Mouse (Mus musculus): ENCODE results near the gene Rpl7l1. TPM values are rescaled to one million over a fixed set of nuclear protein-coding genes. Genes with fewer than 3 reads are reported as not detected.

Rpl7l1 gene
- total and polyA plus RNA-seq, 2 experiments: 21.6 to 41.2 TPM

GRCm38 (mm10) chr17:46775070-46775469, 7.4 kb downstream of the Rpl7l1 start:
- H3K27ac ChIP-seq (replicated peaks; ENCODE audit: insufficient read depth, low read depth, low read length): no peak overlapping the region
- no peak overlapping the region for H3K4me3 ChIP-seq (ENCODE audit: insufficient read depth, low read depth, low read length)
- peaks cover 6% of the 10 kb centered on the region for H3K4me1 ChIP-seq (ENCODE audit: control insufficient read depth, insufficient read depth, low read length)
- no peak for TF ChIP-seq CTCF (IDR thresholded peaks at IDR 0.05; ENCODE audit: low read depth, low read length)
- TF ChIP-seq POLR2A (IDR thresholded peaks at IDR 0.05; ENCODE audit: extremely low read depth, insufficient read depth, low read length): no peak
- no peaks in the 10 kb centered on the region for H3K27me3 ChIP-seq (ENCODE audit: control insufficient read depth, insufficient read depth, low read length)
- peaks cover 42% of the 10 kb centered on the region for H3K36me3 ChIP-seq (ENCODE audit: control insufficient read depth, insufficient read depth, low read length)
- H3K9ac ChIP-seq (ENCODE audit: low read depth, low read length): no peak overlapping the region
- WGBS: 97% methylated on average over 9 of the region's 9 CpGs
- no peak for DNase-seq (ENCODE audit: extremely low read depth, low read depth, low spot score)
- peaks cover 8% of the 10 kb centered on the region; the same call in 1 of the 2 replicates for H3K79me2 ChIP-seq (ENCODE audit: control insufficient read depth, insufficient read depth, low read length)

DNA sequence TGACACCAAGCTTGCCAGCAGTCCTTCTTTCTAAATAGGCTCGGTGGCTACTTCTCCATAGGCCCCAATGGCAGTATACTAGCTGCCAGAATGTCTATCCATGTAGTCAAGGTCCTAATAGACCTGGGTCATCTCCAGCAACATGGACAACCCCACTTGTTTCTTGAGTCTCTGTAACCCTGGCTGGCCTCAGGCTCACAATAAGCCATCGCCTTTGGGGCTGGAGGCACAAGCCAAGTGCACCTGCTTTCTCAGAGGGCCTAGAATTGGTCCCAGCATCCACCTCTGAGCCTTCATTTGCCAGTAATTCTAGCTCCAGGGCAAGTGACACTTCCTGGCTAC, 8.4 kb downstream of the Rpl7l1 start:
- peaks cover 34% of the 10 kb centered on the region for H3K36me3 ChIP-seq (ENCODE audit: control insufficient read depth, insufficient read depth, low read length)
- peak overlapping the region; percentile 94 for H3K27ac ChIP-seq (replicated peaks; ENCODE audit: insufficient read depth, low read depth, low read length)
- peak; percentile 40 for DNase-seq (ENCODE audit: extremely low read depth, low read depth, low spot score)
- H3K4me3 ChIP-seq (ENCODE audit: insufficient read depth, low read depth, low read length): no peak overlapping the region
- H3K79me2 ChIP-seq (ENCODE audit: control insufficient read depth, insufficient read depth, low read length): peaks cover 3% of the 10 kb centered on the region; the same call in 1 of the 2 replicates
- 26% methylated on average over 2 of the region's 2 CpGs for whole genome bisulfite sequencing
- peak overlapping the region; percentile 53 for H3K9ac ChIP-seq (ENCODE audit: low read depth, low read length)
- TF ChIP-seq CTCF (IDR thresholded peaks at IDR 0.05; ENCODE audit: low read depth, low read length) (no peak), POLR2A (IDR thresholded peaks at IDR 0.05; ENCODE audit: extremely low read depth, insufficient read depth, low read length) (no peak)
- peaks cover 6% of the 10 kb centered on the region for H3K4me1 ChIP-seq (ENCODE audit: control insufficient read depth, insufficient read depth, low read length)
- H3K27me3 ChIP-seq (ENCODE audit: control insufficient read depth, insufficient read depth, low read length): no peaks in the 10 kb centered on the region

- Histone ChIP-seq H3K4me3 (ENCODE audit: insufficient read depth, low read depth, low read length) (peak overlapping the region; percentile 88), H3K36me3 (ENCODE audit: control insufficient read depth, insufficient read depth, low read length) (peaks cover 28% of the 10 kb centered on the region), H3K9ac (ENCODE audit: low read depth, low read length) (peak overlapping the region; percentile 91), H3K27me3 (ENCODE audit: control insufficient read depth, insufficient read depth, low read length) (no peaks in the 10 kb centered on the region), H3K4me1 (ENCODE audit: control insufficient read depth, insufficient read depth, low read length) (peaks cover 6% of the 10 kb centered on the region), H3K27ac (replicated peaks; ENCODE audit: insufficient read depth, low read depth, low read length) (peak overlapping the region; percentile 94), H3K79me2 (ENCODE audit: control insufficient read depth, insufficient read depth, low read length) (peaks cover 3% of the 10 kb centered on the region; the same call in 1 of the 2 replicates)
- no peak for TF ChIP-seq POLR2A (IDR thresholded peaks at IDR 0.05; ENCODE audit: extremely low read depth, insufficient read depth, low read length)
- peak; percentile 23 for TF ChIP-seq CTCF (IDR thresholded peaks at IDR 0.05; ENCODE audit: low read depth, low read length)
- DNase-seq (ENCODE audit: extremely low read depth, low read depth, low spot score): peak; percentile 76
- 6% methylated on average over 20 of the region's 20 CpGs for WGBS
These were observed 9.0 kb downstream of the Rpl7l1 start for GRCm38 (mm10) chr17:46773278-46774130.

DNA sequence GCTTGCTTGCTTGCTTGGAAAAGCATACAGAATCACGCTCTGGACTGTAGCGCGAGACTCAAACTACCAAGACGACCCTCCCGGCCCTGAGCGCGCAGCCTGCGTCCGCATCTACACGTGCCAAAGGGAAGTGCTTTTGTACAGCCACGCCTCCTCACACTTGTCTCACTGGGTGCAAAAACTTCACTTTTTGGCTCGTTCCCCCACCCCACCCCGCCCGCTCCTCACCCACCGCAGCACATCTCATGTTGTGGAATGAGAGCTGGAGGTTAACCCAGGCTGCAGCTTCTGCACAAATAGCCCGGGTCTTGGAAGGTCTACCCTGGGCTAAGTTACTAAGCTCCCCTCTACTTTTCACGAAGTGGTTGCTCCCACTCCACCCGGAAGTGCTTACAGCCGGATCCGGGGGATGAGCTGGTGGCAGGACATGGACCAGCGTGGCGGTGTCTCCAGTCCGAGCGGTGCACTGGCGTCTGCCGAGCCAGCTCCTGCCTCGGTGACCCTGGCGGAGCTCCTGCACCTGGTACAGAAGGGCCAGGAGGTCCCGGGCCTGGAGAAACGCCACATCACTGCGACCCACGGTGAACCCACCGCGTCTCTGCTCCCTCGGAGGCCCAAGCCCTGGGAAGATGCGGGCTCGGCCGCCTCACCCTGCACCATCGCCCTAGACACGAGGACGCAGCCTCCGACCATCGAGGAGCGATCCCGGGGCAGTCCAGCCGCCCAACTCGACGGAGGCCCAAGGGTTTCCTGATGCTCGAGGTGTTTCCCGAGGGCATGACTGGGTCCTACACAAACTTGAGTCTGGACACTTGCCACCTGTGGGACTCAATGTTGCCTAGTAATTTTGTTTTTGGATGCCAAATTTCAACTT, 9.8 kb downstream of the Rpl7l1 start, which contains the start of gene 2310039H08Rik:
TSS of gene 2310039H08Rik (plus strand) at position 232 of the 874 bp plus-strand sequence.
- Histone ChIP-seq H3K27ac (replicated peaks; ENCODE audit: insufficient read depth, low read depth, low read length) (peak within 1 kb of the TSS; percentile 94), H3K9ac (ENCODE audit: low read depth, low read length) (peak within 1 kb of the TSS; percentile 91), H3K4me1 (ENCODE audit: control insufficient read depth, insufficient read depth, low read length) (peaks cover 6% of the 10 kb centered on the region), H3K4me3 (ENCODE audit: insufficient read depth, low read depth, low read length) (peak within 1 kb of the TSS; percentile 88), H3K36me3 (ENCODE audit: control insufficient read depth, insufficient read depth, low read length) (peaks cover 21% of the 10 kb centered on the region), H3K79me2 (ENCODE audit: control insufficient read depth, insufficient read depth, low read length) (peaks cover 3% of the 10 kb centered on the region; the same call in 1 of the 2 replicates), H3K27me3 (ENCODE audit: control insufficient read depth, insufficient read depth, low read length) (no peaks in the 10 kb centered on the region)
- peak; percentile 85 for DNase-seq (ENCODE audit: extremely low read depth, low read depth, low spot score)
- under 1% methylated on average over 50 of the region's 50 CpGs for WGBS
- TF ChIP-seq CTCF (IDR thresholded peaks at IDR 0.05; ENCODE audit: low read depth, low read length) (no peak), POLR2A (IDR thresholded peaks at IDR 0.05; ENCODE audit: extremely low read depth, insufficient read depth, low read length) (peak; percentile 91)

DNA sequence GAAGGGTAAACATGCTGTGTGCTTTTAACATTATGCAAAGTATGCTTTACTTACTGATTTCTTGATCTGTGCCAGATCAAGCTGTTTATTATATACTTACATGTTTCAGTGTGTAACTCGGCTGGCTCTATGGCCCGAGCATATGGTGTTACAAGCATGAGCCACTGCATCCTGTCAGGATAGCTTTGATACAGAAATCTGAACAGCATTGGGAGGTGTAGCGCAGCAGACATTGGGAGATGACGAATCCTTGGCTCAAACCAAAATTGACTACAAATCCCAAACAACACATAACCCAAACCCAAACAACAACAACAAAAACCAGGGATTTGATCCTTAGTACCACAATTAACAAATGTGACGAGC, 10.5 kb downstream of the Rpl7l1 start:
- WGBS: 3% methylated on average over 5 of the region's 5 CpGs
- Histone ChIP-seq H3K36me3 (ENCODE audit: control insufficient read depth, insufficient read depth, low read length) (peaks cover 15% of the 10 kb centered on the region), H3K79me2 (ENCODE audit: control insufficient read depth, insufficient read depth, low read length) (peaks cover 3% of the 10 kb centered on the region; the same call in 1 of the 2 replicates), H3K27me3 (ENCODE audit: control insufficient read depth, insufficient read depth, low read length) (no peaks in the 10 kb centered on the region), H3K4me1 (ENCODE audit: control insufficient read depth, insufficient read depth, low read length) (peaks cover 6% of the 10 kb centered on the region), H3K9ac (ENCODE audit: low read depth, low read length) (peak overlapping the region; percentile 73), H3K27ac (replicated peaks; ENCODE audit: insufficient read depth, low read depth, low read length) (peak overlapping the region; percentile 77), H3K4me3 (ENCODE audit: insufficient read depth, low read depth, low read length) (peak overlapping the region; percentile 88)
- no peak for TF ChIP-seq POLR2A (IDR thresholded peaks at IDR 0.05; ENCODE audit: extremely low read depth, insufficient read depth, low read length)
- TF ChIP-seq CTCF (IDR thresholded peaks at IDR 0.05; ENCODE audit: low read depth, low read length): no peak
- DNase-seq (ENCODE audit: extremely low read depth, low read depth, low spot score): no peak
